Mouse (Mus musculus) intestine, embryonic 15.5 days (tissue): ENCODE data around the gene Rogdi. TPM values are rescaled to one million over a fixed set of nuclear protein-coding genes. Genes with fewer than 3 reads are reported as not detected.

Experiments
- ATAC-seq: fragments of 200-750 bp; cut with Nextera tagmentation; 2 replicates; pipeline ENCODE4 v1.8.0; 2017; ENCODE audit warnings: moderate TSS enrichment, moderate library complexity
- H3K27ac ChIP-seq: fragments of 300-500 bp; sonication (generic); 2 replicates; pipeline ENCODE4 v1.5.1; 2015; ENCODE audit warnings: mild to moderate bottlenecking, inconsistent platforms
- H3K27me3 ChIP-seq: fragments of 300-500 bp; sonication (generic); replicated peaks from 2 replicates; pipeline ENCODE4 v1.6.1; 2015; ENCODE audit warnings: inconsistent platforms
- H3K36me3 ChIP-seq: fragments of 300-500 bp; sonication (generic); 2 replicates; pipeline ENCODE4 v1.6.1; 2015; ENCODE audit warnings: inconsistent platforms
- H3K4me1 ChIP-seq: fragments of 300-500 bp; sonication (generic); replicated peaks from 2 replicates; pipeline ENCODE4 v1.6.1; 2015; ENCODE audit warnings: inconsistent platforms
- H3K4me2 ChIP-seq: fragments of 300-500 bp; sonication (generic); replicated peaks from 2 replicates; pipeline ENCODE4 v1.6.1; 2015; ENCODE audit warnings: mild to moderate bottlenecking, inconsistent platforms
- H3K4me3 ChIP-seq: fragments of 300-500 bp; sonication (generic); replicated peaks from 2 replicates; pipeline ENCODE4 v1.5.1; 2015; ENCODE audit warnings: inconsistent platforms
- H3K9ac ChIP-seq: fragments of 300-500 bp; sonication (generic); 2 replicates; pipeline ENCODE4 v1.6.1; 2015; ENCODE audit warnings: inconsistent platforms
- H3K9me3 ChIP-seq: fragments of 300-500 bp; sonication (generic); 2 replicates; pipeline ENCODE4 v1.6.1; 2016; ENCODE audit warnings: inconsistent platforms
- WGBS: fragments of 180-500 bp; shearing (Covaris S2); methylation state at CpG from one replicate; pipeline ENCODE4 v1.1.7; 2015; 5-methylcytosine and 5-hydroxymethylcytosine counted together
- polyA plus RNA-seq: library from polyadenylated mRNA; unstranded; fragments of >200 nt; fragmentation: Nextera tagmentation; extraction: Ambion mirVana; gene quantifications from 2 replicates; pipeline ENCODE4 v1.2.1, GENCODE M21; 2015

Rogdi gene
- polyA plus RNA-seq, 1 experiment from 2014 or later, result 46.2 TPM

DNA sequence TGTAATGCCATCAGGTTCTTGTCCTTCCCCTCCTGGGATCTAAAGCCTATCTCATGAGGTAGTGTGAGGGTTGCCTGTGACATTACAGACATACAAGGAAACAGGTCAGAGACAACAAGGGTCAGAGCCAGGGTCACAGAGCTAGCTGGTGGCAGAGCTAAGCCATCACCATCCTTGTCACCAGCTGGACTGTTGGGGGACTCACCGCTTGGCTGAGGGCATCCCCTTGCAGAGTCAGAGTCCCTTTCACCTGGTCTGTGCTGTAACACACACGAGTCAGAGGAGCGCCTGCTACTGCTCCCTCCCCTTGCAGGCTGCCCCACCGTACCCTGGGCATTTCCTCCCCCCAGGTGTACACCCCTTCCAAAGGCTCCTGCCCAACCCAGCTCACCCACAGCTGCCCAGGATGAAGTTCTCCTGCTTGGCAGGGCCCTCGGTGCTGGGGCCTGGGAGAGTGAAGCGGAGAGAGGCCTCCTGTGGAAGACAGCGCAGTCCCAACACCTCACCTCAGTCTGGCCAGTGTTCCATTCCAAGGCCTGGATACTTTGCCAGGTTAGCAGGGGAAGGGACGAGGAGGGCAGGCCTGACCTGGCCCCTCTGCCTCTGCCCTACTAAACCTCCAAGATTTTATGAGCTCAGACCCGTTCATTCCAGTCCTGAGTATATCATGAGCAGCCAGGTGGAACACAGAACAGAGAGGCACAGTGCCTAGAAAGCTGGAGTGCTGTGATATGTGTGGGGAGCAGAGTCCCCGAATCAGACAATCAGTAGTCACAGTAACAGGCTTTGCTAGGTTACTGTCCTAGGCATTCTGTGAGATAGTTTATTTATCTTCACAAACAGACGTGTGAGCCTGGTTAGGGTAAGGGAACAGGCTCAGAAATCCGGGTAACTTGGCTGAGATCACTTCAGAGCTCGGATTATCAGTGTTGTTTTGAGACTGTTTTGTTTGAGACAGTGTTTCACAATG, 1.0 kb downstream of the Rogdi start:
- H3K27ac ChIP-seq, result no peak overlapping the region
- ATAC-seq, result no peak

DNA sequence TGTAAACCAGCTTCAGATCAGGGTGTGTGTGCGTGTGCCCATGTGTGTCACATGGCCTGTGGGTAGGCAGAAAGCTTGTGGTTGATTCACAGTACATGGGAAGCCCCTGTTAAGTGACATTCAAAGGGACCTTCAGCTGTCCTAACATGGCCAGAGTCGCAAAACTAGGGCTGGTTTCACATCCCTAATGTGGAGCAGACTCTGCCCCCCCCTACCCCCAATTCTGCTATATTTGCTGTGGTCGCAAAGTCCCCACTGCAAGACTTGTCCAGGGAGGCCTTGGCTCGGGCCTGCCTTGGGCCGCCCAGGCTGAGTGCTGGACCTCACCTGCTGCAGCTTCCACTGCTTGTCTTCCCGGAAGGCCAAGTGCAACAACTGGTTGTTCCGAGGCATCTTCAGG, 2.1 kb downstream of the Rogdi start:
- H3K4me2 ChIP-seq, result no peak overlapping the region
- H3K9me3 ChIP-seq, result no peaks in the 10 kb centered on the region
- no peak overlapping the region for H3K4me3 ChIP-seq
- no peaks in the 10 kb centered on the region for H3K27me3 ChIP-seq
- no peak overlapping the region for H3K27ac ChIP-seq
- 85% methylated on average over 7 of the region's 7 CpGs for WGBS
- ATAC-seq, result no peak
- no peak overlapping the region for H3K9ac ChIP-seq
- peaks cover 17% of the 10 kb centered on the region for H3K36me3 ChIP-seq
- H3K4me1 ChIP-seq, result peaks cover 12% of the 10 kb centered on the region; the same call in 1 of the 2 replicates

More for the DNA sequence above, 1.0 kb downstream of the Rogdi start:
- WGBS, result 44% methylated on average over 13 of the region's 13 CpGs
- H3K9me3 ChIP-seq, result no peaks in the 10 kb centered on the region
- H3K4me2 ChIP-seq, result peak overlapping the region; percentile 83
- H3K36me3 ChIP-seq, result peaks cover 25% of the 10 kb centered on the region
- H3K4me3 ChIP-seq, result peak overlapping the region; percentile 71
- H3K27me3 ChIP-seq, result no peaks in the 10 kb centered on the region
- peaks cover 12% of the 10 kb centered on the region; the same call in 1 of the 2 replicates for H3K4me1 ChIP-seq
- peak overlapping the region; percentile 66 for H3K9ac ChIP-seq

DNA sequence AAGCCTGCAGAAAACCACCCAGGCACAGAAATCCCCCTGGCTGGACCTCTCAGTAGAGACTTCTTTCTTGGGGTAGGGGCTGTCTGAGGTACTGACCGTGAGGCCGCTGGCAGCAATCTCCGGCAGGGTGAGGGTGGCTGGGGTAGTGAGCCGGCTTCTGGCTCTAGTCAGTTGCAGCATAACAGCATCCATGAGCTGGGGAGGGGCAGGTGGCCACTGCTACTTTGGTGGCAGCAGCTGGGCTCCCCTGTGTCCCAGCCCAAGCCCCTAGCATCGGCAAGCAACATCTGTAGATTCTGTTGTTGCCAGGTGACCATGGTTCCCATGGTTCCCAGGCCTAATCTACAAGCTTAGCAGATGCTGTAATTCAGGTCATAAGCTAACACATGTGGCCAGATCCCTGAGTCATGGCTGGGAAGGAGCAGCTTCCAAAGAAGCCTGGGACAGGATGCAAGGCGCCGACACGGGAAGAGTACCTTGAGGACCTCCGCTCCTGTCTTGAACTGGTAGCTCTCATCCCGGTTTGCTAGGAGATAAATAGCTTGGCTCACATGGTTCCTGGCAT, 2.9 kb downstream of the Rogdi start:
- 85% methylated on average over 10 of the region's 10 CpGs for WGBS
- Histone ChIP-seq H3K4me1 (peaks cover 12% of the 10 kb centered on the region; the same call in 1 of the 2 replicates), H3K27me3 (no peaks in the 10 kb centered on the region), H3K27ac (no peak overlapping the region), H3K4me2 (no peak overlapping the region), H3K9me3 (no peaks in the 10 kb centered on the region), H3K4me3 (no peak overlapping the region), H3K9ac (no peak overlapping the region), H3K36me3 (peaks cover 10% of the 10 kb centered on the region)
- no peak for ATAC-seq

DNA sequence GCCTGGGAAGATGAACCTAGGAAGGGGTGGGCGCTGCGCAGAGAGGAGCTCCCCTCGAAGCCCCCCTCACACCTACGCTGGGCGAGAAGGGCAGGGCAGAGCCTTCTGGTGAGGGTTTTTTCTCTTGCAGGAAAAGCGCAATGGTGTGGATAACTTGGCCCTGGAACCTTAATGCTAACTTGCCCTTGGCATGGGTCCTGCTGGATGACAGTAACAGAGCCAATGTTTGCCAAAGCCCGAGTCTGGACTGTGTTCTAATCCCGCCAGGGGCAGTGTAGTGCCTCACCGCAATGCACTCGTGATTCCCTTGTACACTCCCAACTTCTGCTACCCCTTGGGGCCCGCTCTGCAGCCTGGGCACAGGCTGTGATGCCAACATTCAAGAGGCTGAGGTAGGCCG, 5.3 kb downstream of the Rogdi start:
- no peaks in the 10 kb centered on the region for H3K27me3 ChIP-seq
- ATAC-seq, result no peak
- WGBS, result 70% methylated on average over 12 of the region's 12 CpGs
- peak overlapping the region; percentile 36 for H3K4me3 ChIP-seq
- no peaks in the 10 kb centered on the region for H3K36me3 ChIP-seq
- peak overlapping the region; percentile 76 for H3K27ac ChIP-seq
- no peaks in the 10 kb centered on the region for H3K9me3 ChIP-seq
- H3K4me2 ChIP-seq, result peak overlapping the region; percentile 56
- H3K9ac ChIP-seq, result peak overlapping the region; percentile 50
- peaks cover 12% of the 10 kb centered on the region; the same call in 1 of the 2 replicates for H3K4me1 ChIP-seq

DNA sequence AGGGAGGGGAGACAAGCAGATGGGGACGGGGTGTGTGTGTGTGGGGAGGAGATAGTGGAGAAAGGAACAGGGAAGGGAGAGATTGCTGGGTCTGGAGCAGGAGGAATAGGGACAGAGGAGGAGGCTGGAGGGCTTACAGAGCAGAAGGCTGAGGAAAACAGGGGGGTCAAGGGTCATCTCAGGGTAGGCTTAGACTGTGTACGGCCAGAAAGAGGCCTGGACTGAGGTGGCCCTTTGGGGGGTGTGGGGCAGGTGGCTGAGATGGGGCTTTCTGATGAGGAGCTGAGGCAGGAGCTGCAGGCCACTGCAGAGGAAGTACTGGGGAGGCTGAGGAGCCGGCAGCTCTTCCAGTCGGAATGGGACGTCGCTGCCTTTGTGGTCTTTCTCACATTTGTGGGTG, 5.9 kb downstream of the Rogdi start:
- no peaks in the 10 kb centered on the region for H3K36me3 ChIP-seq
- H3K4me1 ChIP-seq, result peaks cover 11% of the 10 kb centered on the region; the same call in 1 of the 2 replicates
- peak overlapping the region; percentile 56 for H3K4me2 ChIP-seq
- H3K4me3 ChIP-seq, result peak overlapping the region; percentile 36
- H3K9ac ChIP-seq, result peak overlapping the region; percentile 50
- H3K9me3 ChIP-seq, result no peaks in the 10 kb centered on the region
- 33% methylated on average over 6 of the region's 6 CpGs for WGBS
- peak; percentile 53 for ATAC-seq
- H3K27me3 ChIP-seq, result no peaks in the 10 kb centered on the region
- peak overlapping the region; percentile 76 for H3K27ac ChIP-seq

DNA sequence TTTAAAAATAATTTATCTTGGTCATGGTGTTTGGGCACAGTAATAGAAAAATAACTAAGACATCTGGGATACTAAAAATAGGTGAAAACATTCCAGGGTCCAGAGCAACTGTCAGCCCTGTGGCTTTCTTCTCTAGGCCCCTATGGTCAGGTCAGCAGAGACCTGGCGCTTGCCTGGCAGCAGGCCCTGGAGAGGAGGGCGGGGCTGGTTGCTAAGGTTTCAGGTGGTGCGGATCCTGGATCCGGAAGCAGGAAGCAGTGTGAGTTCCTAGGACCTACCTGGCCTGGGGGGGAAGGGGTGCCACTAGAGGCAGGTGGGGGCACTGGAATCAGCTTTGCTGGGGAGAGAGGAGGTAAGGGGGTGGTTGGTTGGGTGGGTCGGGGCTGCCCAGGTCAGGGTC, 6.3 kb downstream of the Rogdi start, which contains the start of gene Smim22:
Gene Smim22 (plus strand): TSS at position 222 of the 400 bp plus-strand sequence.
- 25% methylated on average over 5 of the region's 5 CpGs for WGBS
- peaks cover 7% of the 10 kb centered on the region; the same call in 1 of the 2 replicates for H3K4me1 ChIP-seq
- ATAC-seq, result peak; percentile 92
- peak within 1 kb of the TSS; percentile 76 for H3K27ac ChIP-seq
- peak within 1 kb of the TSS; percentile 50 for H3K9ac ChIP-seq
- H3K4me3 ChIP-seq, result peak within 1 kb of the TSS; percentile 36
- H3K9me3 ChIP-seq, result no peaks in the 10 kb centered on the region
- H3K27me3 ChIP-seq, result no peaks in the 10 kb centered on the region
- peak within 1 kb of the TSS; percentile 56 for H3K4me2 ChIP-seq
- H3K36me3 ChIP-seq, result no peaks in the 10 kb centered on the region

DNA sequence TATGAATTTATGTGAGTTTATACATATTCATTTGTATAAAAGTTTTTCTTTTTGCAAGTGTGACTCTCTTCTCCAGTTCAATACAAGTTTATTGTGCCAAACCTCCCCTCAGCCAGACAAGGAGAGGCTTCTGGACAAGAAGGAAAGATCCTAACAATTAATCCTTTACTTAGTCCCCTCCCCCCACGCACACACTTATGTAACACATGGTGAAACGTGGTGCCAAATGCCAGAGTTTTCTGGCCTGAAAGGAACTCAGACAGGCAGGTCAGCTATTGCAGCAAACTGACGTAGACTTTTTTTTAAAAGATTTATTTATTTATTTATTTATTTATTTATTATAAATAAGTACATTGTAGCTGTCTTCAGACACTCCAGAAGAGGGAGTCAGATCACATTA, 12.7 kb downstream of the Rogdi start:
- H3K36me3 ChIP-seq, result no peaks in the 10 kb centered on the region
- H3K4me2 ChIP-seq, result no peak overlapping the region
- no peaks in the 10 kb centered on the region for H3K27me3 ChIP-seq
- H3K9me3 ChIP-seq, result no peaks in the 10 kb centered on the region
- no peak for ATAC-seq
- H3K27ac ChIP-seq, result no peak overlapping the region
- H3K4me3 ChIP-seq, result no peak overlapping the region
- H3K4me1 ChIP-seq, result peaks cover 7% of the 10 kb centered on the region
- H3K9ac ChIP-seq, result no peak overlapping the region
- WGBS, result 69% methylated on average over 3 of the region's 3 CpGs

DNA sequence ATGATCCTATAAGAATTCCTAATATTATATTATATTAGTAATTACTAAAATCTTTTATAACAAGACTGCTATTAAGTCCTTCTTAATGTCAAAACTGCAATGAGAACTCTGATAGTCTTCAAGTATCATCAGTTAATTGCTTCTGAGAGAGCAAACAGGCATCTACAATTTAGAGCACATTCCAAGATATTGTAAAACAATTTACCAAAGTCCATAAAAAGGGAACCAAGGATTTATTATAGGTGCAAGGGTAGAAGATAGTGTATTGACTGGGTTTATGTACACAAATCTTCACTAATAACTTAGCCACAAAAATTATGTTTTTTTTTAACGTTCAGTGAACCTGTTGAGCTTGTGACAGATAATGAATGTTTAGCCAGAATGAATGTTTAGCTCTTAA, 14.4 kb downstream of the Rogdi start:
- Histone ChIP-seq H3K4me2 (no peak overlapping the region), H3K27ac (no peak overlapping the region), H3K36me3 (no peaks in the 10 kb centered on the region), H3K27me3 (no peaks in the 10 kb centered on the region), H3K4me1 (peaks cover 7% of the 10 kb centered on the region), H3K9ac (no peak overlapping the region), H3K9me3 (no peaks in the 10 kb centered on the region), H3K4me3 (no peak overlapping the region)
- 14% methylated on average over 1 of the region's 1 CpGs for WGBS
- peak; percentile 73 for ATAC-seq

DNA sequence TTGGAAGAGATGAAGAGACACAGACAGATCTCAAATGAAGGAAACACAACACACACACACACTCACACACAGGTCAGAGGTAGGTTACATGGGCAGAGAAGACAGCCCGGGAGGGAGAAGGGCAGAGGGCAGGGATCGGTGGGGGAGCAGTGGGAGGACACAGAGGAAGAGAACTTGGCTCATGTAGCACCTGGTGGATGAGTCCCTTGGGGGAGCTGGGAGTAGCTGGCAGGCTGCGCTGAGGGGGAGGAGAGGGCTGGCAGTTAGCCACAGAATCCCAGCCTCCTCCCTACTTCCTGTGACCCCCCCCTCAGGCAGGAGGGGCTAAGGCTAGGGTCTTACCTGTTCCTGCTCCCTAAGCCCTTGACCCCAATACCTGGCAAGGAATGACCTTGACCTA, 15.8 kb downstream of the Rogdi start, which contains the start of gene Sept12:
Gene Sept12 (minus strand): TSS at position 300 of the 400 bp plus-strand sequence.
- no peak within 1 kb of the TSS for H3K4me3 ChIP-seq
- no peaks in the 10 kb centered on the region for H3K9me3 ChIP-seq
- 27% methylated on average over 3 of the region's 3 CpGs for WGBS
- H3K27ac ChIP-seq, result no peak within 1 kb of the TSS
- no peaks in the 10 kb centered on the region for H3K36me3 ChIP-seq
- H3K9ac ChIP-seq, result no peak within 1 kb of the TSS
- peak; percentile 49; the same call in 1 of the 2 replicates for ATAC-seq
- H3K27me3 ChIP-seq, result no peaks in the 10 kb centered on the region
- peaks cover 7% of the 10 kb centered on the region for H3K4me1 ChIP-seq
- H3K4me2 ChIP-seq, result no peak within 1 kb of the TSS

DNA sequence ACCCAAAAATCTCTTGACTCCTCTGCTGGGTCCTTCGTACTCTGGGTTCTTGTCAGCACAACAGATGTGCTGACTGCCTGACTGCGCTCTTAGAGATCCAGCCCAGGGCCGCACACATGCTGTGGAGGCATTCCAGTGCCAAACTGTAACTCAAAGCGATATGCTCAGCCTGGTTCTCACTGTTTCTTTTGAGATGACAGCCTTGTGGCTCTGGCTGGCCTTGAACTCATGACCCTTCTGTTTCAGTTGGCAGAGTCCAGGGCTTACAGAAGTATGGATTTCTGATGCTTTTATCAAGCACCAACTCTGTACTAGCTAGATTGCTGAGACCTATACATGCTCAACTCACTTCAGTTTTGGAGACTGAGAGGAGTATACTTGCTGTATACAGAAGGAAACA, 20.1 kb downstream of the Rogdi start:
- H3K9ac ChIP-seq, result no peak overlapping the region
- H3K4me1 ChIP-seq, result peaks cover 4% of the 10 kb centered on the region
- no peak overlapping the region for H3K4me2 ChIP-seq
- no peak for ATAC-seq
- H3K36me3 ChIP-seq, result no peaks in the 10 kb centered on the region
- no peaks in the 10 kb centered on the region for H3K9me3 ChIP-seq
- WGBS, result 86% methylated on average over 4 of the region's 4 CpGs
- no peak overlapping the region for H3K27ac ChIP-seq
- H3K4me3 ChIP-seq, result no peak overlapping the region
- no peaks in the 10 kb centered on the region for H3K27me3 ChIP-seq

DNA sequence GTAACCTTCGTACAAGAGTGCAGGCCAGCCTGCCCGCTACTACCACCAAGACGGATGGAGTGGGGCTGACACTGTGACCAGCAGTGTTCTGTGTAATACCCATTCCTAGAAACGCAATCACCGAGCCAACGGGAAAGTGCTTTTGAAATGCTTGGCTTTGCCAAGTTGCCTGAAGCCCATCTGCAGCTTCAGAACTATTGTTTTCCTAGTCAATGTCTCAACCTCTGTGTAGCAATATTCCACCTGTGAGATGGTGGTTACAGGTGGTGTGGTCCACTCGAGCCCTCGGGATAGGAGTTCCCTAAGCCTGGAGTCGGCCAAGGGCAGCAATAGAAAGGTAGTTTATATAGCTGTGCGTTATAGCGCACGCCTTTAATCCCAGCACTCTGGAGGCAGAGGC, 28.6 kb downstream of the Rogdi start:
- H3K27me3 ChIP-seq, result no peaks in the 10 kb centered on the region
- H3K36me3 ChIP-seq, result no peaks in the 10 kb centered on the region
- no peak overlapping the region for H3K4me3 ChIP-seq
- H3K4me2 ChIP-seq, result no peak overlapping the region
- H3K4me1 ChIP-seq, result no peaks in the 10 kb centered on the region
- no peaks in the 10 kb centered on the region for H3K9me3 ChIP-seq
- no peak overlapping the region for H3K27ac ChIP-seq
- WGBS, result 90% methylated on average over 12 of the region's 12 CpGs
- no peak overlapping the region for H3K9ac ChIP-seq
- no peak for ATAC-seq

DNA sequence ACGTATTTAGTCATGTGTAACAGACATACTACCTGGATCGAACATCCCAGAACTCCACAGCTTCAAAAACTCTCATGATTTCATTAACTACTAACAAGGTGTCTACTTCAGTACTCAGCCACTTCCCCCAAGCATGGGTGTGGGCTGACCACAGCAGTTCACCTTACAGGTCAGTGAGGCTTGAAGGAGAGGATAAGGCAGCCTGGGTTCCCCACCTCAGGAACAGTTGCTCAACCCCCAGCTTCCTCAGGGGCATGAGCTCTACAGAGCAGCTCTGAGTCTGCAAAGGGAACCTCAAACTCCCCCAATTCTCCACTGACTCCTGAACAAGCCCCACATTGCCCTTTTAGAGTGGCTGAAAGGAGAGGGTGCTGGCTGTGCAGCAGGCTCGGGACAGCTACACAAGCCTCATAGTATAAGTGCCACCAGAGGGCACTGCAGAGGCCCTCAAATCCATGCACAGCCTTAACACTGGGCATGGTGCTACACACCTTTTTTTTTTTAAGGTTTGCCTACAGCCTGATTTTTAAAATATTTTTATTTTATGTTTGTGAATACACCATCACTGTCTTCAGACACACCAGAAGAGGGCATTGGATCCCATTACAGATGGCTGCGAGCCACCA, 33.5 kb downstream of the Rogdi start:
- Histone ChIP-seq H3K27ac (no peak overlapping the region), H3K4me1 (0 out of 2 replicates have a peak, but pooled peaks cover 3% of the 10 kb centered on the region), H3K9ac (no peak overlapping the region), H3K9me3 (no peaks in the 10 kb centered on the region), H3K27me3 (no peaks in the 10 kb centered on the region), H3K36me3 (no peaks in the 10 kb centered on the region), H3K4me2 (no peak overlapping the region), H3K4me3 (no peak overlapping the region)
- ATAC-seq, result peak; percentile 84
- 76% methylated on average over 4 of the region's 4 CpGs for WGBS
